Mouse (Mus musculus) neural tube, embryonic 11.5 days (tissue): ENCODE results near the gene Nkain4. TPM values are rescaled to one million over a fixed set of nuclear protein-coding genes. Genes with fewer than 3 reads are reported as not detected.

Source experiments
- ATAC-seq: fragments of 200-750 bp; cut with Nextera tagmentation; 2 replicates; pipeline ENCODE4 v1.8.0; 2017; ENCODE audit warnings: moderate number of reproducible peaks, mild to moderate bottlenecking, moderate TSS enrichment, moderate library complexity; ENCODE audit not compliant: insufficient read depth, low FRiP score, low TSS enrichment
- DNase-seq: peaks from one replicate; pipeline ENCODE4 v3.0.0-alpha.2; 2015; ENCODE audit warnings: low spot score
- H3K27ac ChIP-seq: fragments of 300-500 bp; sonication (generic); 2 replicates; pipeline ENCODE4 v1.5.1; 2014; ENCODE audit warnings: low read depth, mild to moderate bottlenecking, low read length
- H3K27me3 ChIP-seq: fragments of 300-500 bp; sonication (generic); 2 replicates; pipeline ENCODE4 v1.6.1; 2014; ENCODE audit warnings: mild to moderate bottlenecking, low read length, mixed read lengths; ENCODE audit not compliant: control insufficient read depth, insufficient read depth
- H3K36me3 ChIP-seq: fragments of 300-500 bp; sonication (generic); 2 replicates; pipeline ENCODE4 v1.6.1; 2014; ENCODE audit warnings: mild to moderate bottlenecking, low read length, moderate library complexity, mixed read lengths; ENCODE audit not compliant: control insufficient read depth, insufficient read depth
- H3K4me1 ChIP-seq: fragments of 300-500 bp; sonication (generic); 2 replicates; pipeline ENCODE4 v1.6.1; 2014; ENCODE audit warnings: low read length, mixed read lengths; ENCODE audit not compliant: control insufficient read depth, insufficient read depth
- H3K4me2 ChIP-seq: fragments of 300-500 bp; sonication (generic); 2 replicates; pipeline ENCODE4 v1.6.1; 2014; ENCODE audit warnings: low read depth, mild to moderate bottlenecking, moderate library complexity
- H3K4me3 ChIP-seq: fragments of 300-500 bp; sonication (generic); 2 replicates; pipeline ENCODE4 v1.5.1; 2014; ENCODE audit warnings: low read depth, low read length
- H3K9ac ChIP-seq: fragments of 300-500 bp; sonication (generic); 2 replicates; pipeline ENCODE4 v1.6.1; 2014; ENCODE audit warnings: mild to moderate bottlenecking, low read length
- H3K9me3 ChIP-seq: fragments of 300-500 bp; sonication (generic); 2 replicates; pipeline ENCODE4 v1.6.1; 2016; ENCODE audit warnings: low read length; ENCODE audit not compliant: control insufficient read depth
- WGBS: fragments of 180-500 bp; shearing (Covaris S2); extraction: QIAGEN DNeasy Blood & Tissue Kit; methylation state at CpG from one replicate; pipeline ENCODE4 v1.1.7; 2014; 5-methylcytosine and 5-hydroxymethylcytosine counted together
- polyA plus RNA-seq: library from polyadenylated mRNA; unstranded; fragments of >200 nt; fragmentation: Nextera tagmentation; extraction: Ambion mirVana; gene quantifications from 2 replicates; pipeline ENCODE4 v1.2.1, GENCODE M21; 2014

Nkain4 gene
- polyA plus RNA-seq, 1 experiment from 2014 or later: 73.6 TPM

GRCm38 (mm10) chr2:180928723-180929122, 25.8 kb downstream of the Nkain4 start, which contains the start of gene Birc7:
Gene Birc7, plus strand, starts transcription at chr2:180929023.
- H3K9ac ChIP-seq: no peak within 1 kb of the TSS
- no peak for ATAC-seq
- WGBS: 65% methylated on average over 4 of the region's 4 CpGs

GRCm38 (mm10) chr2:180925176-180925575, 29.3 kb downstream of the Nkain4 start:
- Histone ChIP-seq H3K9ac (no peak overlapping the region), H3K36me3 (no peaks in the 10 kb centered on the region), H3K4me2 (no peak overlapping the region), H3K9me3 (no peaks in the 10 kb centered on the region), H3K4me1 (no peaks in the 10 kb centered on the region), H3K27me3 (no peaks in the 10 kb centered on the region), H3K4me3 (no peak overlapping the region), H3K27ac (no peak overlapping the region)
- DNase-seq (peak; percentile 80), ATAC-seq (no peak)
- WGBS: 4% methylated on average over 4 of the region's 4 CpGs

More at GRCm38 (mm10) chr2:180928723-180929122, 25.8 kb downstream of the Nkain4 start, which contains the start of gene Birc7:
- Histone ChIP-seq H3K4me2 (no peak within 1 kb of the TSS), H3K27ac (no peak within 1 kb of the TSS), H3K4me3 (no peak within 1 kb of the TSS), H3K9me3 (no peaks in the 10 kb centered on the region), H3K27me3 (no peaks in the 10 kb centered on the region), H3K4me1 (no peaks in the 10 kb centered on the region), H3K36me3 (no peaks in the 10 kb centered on the region)
- no peak for DNase-seq

- WGBS: 94% methylated on average over 6 of the region's 6 CpGs
- H3K4me1 ChIP-seq: peaks cover 6% of the 10 kb centered on the region
- ATAC-seq: no peak
Observed at GRCm38 (mm10) chr2:180922739-180923138, 31.8 kb downstream of the Nkain4 start.

GRCm38 (mm10) chr2:180920810-180921400, 33.6 kb downstream of the Nkain4 start, which contains the start of gene Ythdf1:
Gene Ythdf1, minus strand, starts transcription at chr2:180920949.
- WGBS: under 1% methylated on average over 55 of the region's 56 CpGs
- Histone ChIP-seq H3K4me3 (peak within 1 kb of the TSS; percentile 100), H3K27ac (peak within 1 kb of the TSS; percentile 36), H3K4me2 (peak within 1 kb of the TSS; percentile 85), H3K36me3 (no peaks in the 10 kb centered on the region; the same call in 1 of the 2 replicates), H3K4me1 (peaks cover 6% of the 10 kb centered on the region), H3K9me3 (no peaks in the 10 kb centered on the region), H3K9ac (peak within 1 kb of the TSS; percentile 99), H3K27me3 (no peaks in the 10 kb centered on the region)
- peak; percentile 94 for ATAC-seq
- peak; percentile 99 for DNase-seq

More at GRCm38 (mm10) chr2:180922739-180923138, 31.8 kb downstream of the Nkain4 start:
- no peak for DNase-seq
- H3K9me3 ChIP-seq: no peaks in the 10 kb centered on the region
- H3K36me3 ChIP-seq: no peaks in the 10 kb centered on the region; the same call in 1 of the 2 replicates
- H3K4me2 ChIP-seq: no peak overlapping the region
- no peak overlapping the region for H3K9ac ChIP-seq
- no peak overlapping the region for H3K27ac ChIP-seq
- H3K27me3 ChIP-seq: no peaks in the 10 kb centered on the region
- H3K4me3 ChIP-seq: no peak overlapping the region

- DNase-seq: no peak
- H3K9me3 ChIP-seq: no peaks in the 10 kb centered on the region
- H3K36me3 ChIP-seq: peaks cover 3% of the 10 kb centered on the region; the same call in 1 of the 2 replicates
- H3K27ac ChIP-seq: peak overlapping the region; percentile 36
- peak overlapping the region; percentile 100 for H3K4me3 ChIP-seq
- H3K27me3 ChIP-seq: no peaks in the 10 kb centered on the region
- H3K4me1 ChIP-seq: peaks cover 6% of the 10 kb centered on the region
- ATAC-seq: peak; percentile 58
- peak overlapping the region; percentile 99 for H3K9ac ChIP-seq
- WGBS: 1% methylated on average over 61 of the region's 61 CpGs
- peak overlapping the region; percentile 85 for H3K4me2 ChIP-seq
Observed at GRCm38 (mm10) chr2:180919913-180920809, 34.3 kb downstream of the Nkain4 start.

GRCm38 (mm10) chr2:180915886-180916433, 38.5 kb downstream of the Nkain4 start:
- Histone ChIP-seq H3K4me3 (no peak overlapping the region), H3K9me3 (no peaks in the 10 kb centered on the region), H3K9ac (no peak overlapping the region), H3K27me3 (no peaks in the 10 kb centered on the region), H3K36me3 (peaks cover 16% of the 10 kb centered on the region), H3K27ac (no peak overlapping the region), H3K4me1 (peaks cover 6% of the 10 kb centered on the region), H3K4me2 (no peak overlapping the region)
- ATAC-seq (no peak), DNase-seq (no peak)
- WGBS: 98% methylated on average over 3 of the region's 3 CpGs

GRCm38 (mm10) chr2:180910928-180911327, 43.6 kb downstream of the Nkain4 start:
- H3K9me3 ChIP-seq: no peaks in the 10 kb centered on the region
- 93% methylated on average over 12 of the region's 12 CpGs for WGBS
- DNase-seq: peak; percentile 5
- H3K36me3 ChIP-seq: peaks cover 25% of the 10 kb centered on the region
- no peaks in the 10 kb centered on the region for H3K27me3 ChIP-seq
- no peak overlapping the region for H3K4me2 ChIP-seq
- ATAC-seq: no peak
- H3K4me1 ChIP-seq: no peaks in the 10 kb centered on the region
- H3K4me3 ChIP-seq: no peak overlapping the region
- no peak overlapping the region for H3K27ac ChIP-seq
- H3K9ac ChIP-seq: no peak overlapping the region

- H3K27me3 ChIP-seq: no peaks in the 10 kb centered on the region
- no peak overlapping the region for H3K4me2 ChIP-seq
Observed at GRCm38 (mm10) chr2:180905556-180906221, 48.8 kb downstream of the Nkain4 start.

More at GRCm38 (mm10) chr2:180905556-180906221, 48.8 kb downstream of the Nkain4 start:
- DNase-seq: no peak
- ATAC-seq: no peak
- Histone ChIP-seq H3K36me3 (peaks cover 7% of the 10 kb centered on the region), H3K4me1 (no peaks in the 10 kb centered on the region), H3K4me3 (no peak overlapping the region), H3K27ac (no peak overlapping the region), H3K9me3 (no peaks in the 10 kb centered on the region), H3K9ac (no peak overlapping the region)
- WGBS: 67% methylated on average over 5 of the region's 5 CpGs
